32 mouse cellular contexts compared by ENCODE assay signal in genomic region chr7:142985146-142985545, GRCm38 (mm10). TPM values are rescaled to one million over a fixed set of nuclear protein-coding genes. Genes with fewer than 3 reads are reported as not detected.
"Had no signal": no experiment of that assay in that cellular context is flagged by ENCODE, and none has a peak within 500 bp of the region (broad histone marks: within the 10 kb centered on the region; RNA-seq: fewer than 3 reads in every experiment).

No protein-coding gene starts in this region.

- ATAC-seq: forebrain, embryonic 13.5 days; forebrain, embryonic 14.5 days; forebrain, embryonic 15.5 days; forebrain, embryonic 16.5 days; forebrain, postnatal 0 days had no signal

- H3K4me2 ChIP-seq: embryonic facial prominence, embryonic 12.5 days; embryonic facial prominence, embryonic 13.5 days; embryonic facial prominence, embryonic 15.5 days; forebrain, embryonic 12.5 days; forebrain, embryonic 13.5 days; forebrain, embryonic 15.5 days had no signal

- H3K36me3 ChIP-seq: embryonic facial prominence, embryonic 10.5 days; embryonic facial prominence, embryonic 12.5 days; embryonic facial prominence, embryonic 13.5 days; embryonic facial prominence, embryonic 15.5 days; forebrain, embryonic 10.5 days; forebrain, embryonic 12.5 days; forebrain, embryonic 15.5 days had no signal

- H3K9ac ChIP-seq: embryonic facial prominence, embryonic 12.5 days; embryonic facial prominence, embryonic 13.5 days; embryonic facial prominence, embryonic 15.5 days; forebrain, embryonic 12.5 days; forebrain, embryonic 13.5 days; forebrain, embryonic 15.5 days; forebrain, postnatal 0 days had no signal

- H3K27me3 ChIP-seq: embryonic facial prominence, embryonic 12.5 days; embryonic facial prominence, embryonic 13.5 days; embryonic facial prominence, embryonic 15.5 days; forebrain, embryonic 13.5 days; forebrain, embryonic 15.5 days had no signal

- H3K4me3 ChIP-seq: embryonic facial prominence, embryonic 10.5 days; embryonic facial prominence, embryonic 12.5 days; embryonic facial prominence, embryonic 13.5 days; embryonic facial prominence, embryonic 15.5 days; erythroblast, embryonic 14.5 days; forebrain, embryonic 10.5 days; forebrain, embryonic 12.5 days; forebrain, embryonic 13.5 days; forebrain, embryonic 15.5 days; gastrocnemius, adult 2 months; heart, adult 2 months had no signal

- H3K4me1 ChIP-seq: embryonic facial prominence, embryonic 12.5 days; embryonic facial prominence, embryonic 15.5 days; forebrain, embryonic 12.5 days; forebrain, embryonic 13.5 days; forebrain, embryonic 15.5 days had no signal

- H3K9me3 ChIP-seq: embryonic facial prominence, embryonic 10.5 days; embryonic facial prominence, embryonic 12.5 days; embryonic facial prominence, embryonic 13.5 days; embryonic facial prominence, embryonic 15.5 days; forebrain, embryonic 10.5 days; forebrain, embryonic 12.5 days; forebrain, embryonic 13.5 days; forebrain, embryonic 15.5 days had no signal

- DNase-seq: cerebellum, adult 8-10 months; cerebellum, adult 9-10 months; cerebellum, adult 9-11 months; cerebellum, postnatal 10 days; cerebellum, postnatal 14 days; cerebellum, postnatal 25 days; cerebellum, postnatal 36 days; embryo, embryonic 11 days; forebrain, postnatal 0 days; gastrocnemius, adult 2 months; gastrocnemius, postnatal 10 days; gastrocnemius, postnatal 14 days; gastrocnemius, postnatal 25 days; gastrocnemius, postnatal 36 days; heart, adult 11 months; heart, adult 18-20 months; heart, adult 2 months had no signal

- H3K27ac ChIP-seq: embryonic facial prominence, embryonic 10.5 days; embryonic facial prominence, embryonic 12.5 days; embryonic facial prominence, embryonic 13.5 days; embryonic facial prominence, embryonic 15.5 days; forebrain, embryonic 10.5 days; forebrain, embryonic 12.5 days; forebrain, embryonic 13.5 days; forebrain, embryonic 15.5 days; gastrocnemius, adult 2 months; heart, adult 2 months had no signal

RNA-seq across cellular contexts. Expression of gene Ascl2, which starts 16.1 kb away (rescaled TPM):
- total RNA-seq: forebrain, postnatal 0 days; gastrocnemius, adult 18-20 months; gastrocnemius, adult 2 months; gastrocnemius, adult 8-10 months; gastrocnemius, postnatal 10 days; gastrocnemius, postnatal 14 days; gastrocnemius, postnatal 25 days; gastrocnemius, postnatal 36 days; heart, adult 18-20 months; heart, adult 2 months; heart, adult 8-10 months had no signal

RNA-seq across cellular contexts. Expression of gene Th, which starts 54.2 kb away (rescaled TPM):
- total RNA-seq: common myeloid progenitor, adult 5-6 weeks; gastrocnemius, postnatal 36 days; heart, adult 18-20 months; heart, adult 2 months; heart, adult 8-10 months had no signal
- polyA plus RNA-seq: erythroblast, embryonic 14.5 days had no signal
